Mouse (Mus musculus) neural tube, embryonic 14.5 days (tissue): ENCODE data around the gene Nrip3. TPM values are rescaled to one million over a fixed set of nuclear protein-coding genes. Genes with fewer than 3 reads are reported as not detected.

ENCODE experiments used
- polyA plus RNA-seq: library from polyadenylated mRNA; unstranded; fragments of >200 nt; fragmentation: Nextera tagmentation; extraction: Ambion mirVana; gene quantifications from 2 replicates; pipeline ENCODE4 v1.2.1, GENCODE M21; 2014

The Nrip3 gene
- polyA plus RNA-seq, 1 experiment from 2014 or later, result 17.0 TPM

Other genes with a start within 250 kb of the Nrip3 start
- gene St5, start 78.4 kb downstream of the Nrip3 start, polyA plus RNA-seq, result 18.7 and 27.2 TPM in 2 replicates
- gene Akip1, start 78.3 kb downstream of the Nrip3 start, polyA plus RNA-seq, result 12.4 and 12.9 TPM in 2 replicates
- not detected in 2 replicates for gene BC051019, start 58.2 kb downstream of the Nrip3 start, polyA plus RNA-seq
- 0.42 TPM in 1 of 2 replicates, not detected in the other for gene Ascl3, start 50.3 kb downstream of the Nrip3 start, polyA plus RNA-seq
- 147 and 168 TPM in 2 replicates for gene Tmem9b, start 29.1 kb downstream of the Nrip3 start, polyA plus RNA-seq
- gene Scube2, start 83.7 kb upstream of the Nrip3 start, polyA plus RNA-seq, result 3.3 and 3.5 TPM in 2 replicates
- gene Dennd5a, start 178.4 kb upstream of the Nrip3 start, polyA plus RNA-seq, result 56.9 and 63.5 TPM in 2 replicates
- gene Tmem41b, start 204.9 kb upstream of the Nrip3 start, polyA plus RNA-seq, result 73.8 TPM in 2 replicates
- gene Ipo7, start 236.2 kb upstream of the Nrip3 start, polyA plus RNA-seq, result 19.1 and 25.9 TPM in 2 replicates